Mouse (Mus musculus) gastrocnemius, postnatal 36 days (tissue): Measurements from ENCODE around the gene Cdkn2aipnl. TPM values are rescaled to one million over a fixed set of nuclear protein-coding genes. Genes with fewer than 3 reads are reported as not detected.
A peak's percentile ranks its signal among the peaks of the same experiment; 100 is the strongest.

ENCODE experiments used
- DNase-seq, 2 experiments: peaks; one replicate each; pipeline ENCODE4 v3.0.0; 2022
- intact Hi-C: fragments of 180-260 bp; cut with DNase I; formaldehyde crosslinking; loops from one replicate; pipeline ENCODE4 v1.15.1; 2025
- total RNA-seq, 2 experiments: library from RNA; stranded (reverse); gene quantifications; 2 replicates each; pipeline ENCODE4 v1.2.3; 2021

Cdkn2aipnl gene
- total RNA-seq, 2 experiments from 2014 or later: 20.1 to 21.9 TPM

GRCm38 (mm10) chr11:51944239-51944638 lies 23.2 kb upstream of the Cdkn2aipnl start:
- DNase-seq: no peak
- intact Hi-C loops: no loop called here

- intact Hi-C loops: no loop called here
- peak in 1 of 2 experiments; percentile 40 for DNase-seq
These were observed 21.9 kb upstream of the Cdkn2aipnl start for GRCm38 (mm10) chr11:51945548-51945947.

GRCm38 (mm10) chr11:51946144-51946543 lies 21.3 kb upstream of the Cdkn2aipnl start:
- intact Hi-C loops: no loop called here
- DNase-seq: no peak

- DNase-seq: no peak
- intact Hi-C loops: no loop called here
These were observed 18.2 kb upstream of the Cdkn2aipnl start for GRCm38 (mm10) chr11:51949155-51949840.

- intact Hi-C loops: no loop called here
- DNase-seq: no peak
These were observed 17.5 kb upstream of the Cdkn2aipnl start for GRCm38 (mm10) chr11:51949919-51950318.

GRCm38 (mm10) chr11:51951861-51952420 lies 15.5 kb upstream of the Cdkn2aipnl start:
- intact Hi-C loops: no loop called here
- no peak for DNase-seq

GRCm38 (mm10) chr11:51956112-51956511 lies 11.3 kb upstream of the Cdkn2aipnl start:
- no peak for DNase-seq
- intact Hi-C loops: no loop called here

- DNase-seq: no peak
- intact Hi-C loops: no loop called here
These were observed 9.7 kb upstream of the Cdkn2aipnl start for GRCm38 (mm10) chr11:51957760-51958159.

GRCm38 (mm10) chr11:51959511-51959910 lies 8.0 kb upstream of the Cdkn2aipnl start:
- intact Hi-C loops: no loop called here
- no peak for DNase-seq

- intact Hi-C loops: no loop called here
These were observed 7.4 kb upstream of the Cdkn2aipnl start for GRCm38 (mm10) chr11:51960061-51960460.

GRCm38 (mm10) chr11:51960967-51961471 lies 6.4 kb upstream of the Cdkn2aipnl start:
- intact Hi-C loops: no loop called here
- DNase-seq: no peak

More at GRCm38 (mm10) chr11:51960061-51960460, 7.4 kb upstream of the Cdkn2aipnl start:
- no peak for DNase-seq

GRCm38 (mm10) chr11:51961761-51962160 lies 5.7 kb upstream of the Cdkn2aipnl start:
- intact Hi-C loops: no loop called here
- no peak for DNase-seq

GRCm38 (mm10) chr11:51962277-51962676 lies 5.2 kb upstream of the Cdkn2aipnl start:
- DNase-seq: no peak
- intact Hi-C loops: no loop called here

GRCm38 (mm10) chr11:51966651-51967050 lies 810 bp upstream of the Cdkn2aipnl start:
- intact Hi-C loops: loop anchor here (2.0 kb wide), 2 partner anchors 112 to 146 kb away; no protein-coding TSS in a partner anchor
- no peak for DNase-seq

GRCm38 (mm10) chr11:51968896-51969295 lies 1.4 kb downstream of the Cdkn2aipnl start:
- no peak for DNase-seq
- intact Hi-C loops: no loop called here

GRCm38 (mm10) chr11:51969511-51969910 lies 2.0 kb downstream of the Cdkn2aipnl start:
- DNase-seq: no peak
- intact Hi-C loops: no loop called here

GRCm38 (mm10) chr11:51971644-51972043 lies 4.2 kb downstream of the Cdkn2aipnl start:
- intact Hi-C loops: no loop called here
- no peak for DNase-seq

- DNase-seq: peak; percentile 71 to 79
- intact Hi-C loops: loop anchor here (5.0 kb wide), 2 partner anchors 98 to 142 kb away; partner anchors contain the start of genes Jade2 and Ppp2ca
These were observed 32.3 kb downstream of the Cdkn2aipnl start for GRCm38 (mm10) chr11:51999611-52000289.

GRCm38 (mm10) chr11:52000290-52000962 lies 33.0 kb downstream of the Cdkn2aipnl start, which contains the start of gene Ube2b:
Gene Ube2b, minus strand, starts transcription at chr11:52000762.
- DNase-seq: peak; percentile 92
- intact Hi-C loops: loop anchor here (5.0 kb wide), 2 partner anchors 97 to 143 kb away; partner anchors contain the start of genes Jade2 and Ppp2ca

- intact Hi-C loops: loop anchor here (5.0 kb wide), 2 partner anchors 96 to 144 kb away; partner anchors contain the start of genes Jade2 and Ppp2ca
- DNase-seq: no peak
These were observed 33.9 kb downstream of the Cdkn2aipnl start for GRCm38 (mm10) chr11:52001341-52001740.
